Mouse (Mus musculus) 416B (cell line): ENCODE measurements around the gene Milr1.
A peak's percentile ranks its signal among the peaks of the same experiment; 100 is the strongest.
"Not testable (repeated sequence)": the region's sequence is repeated elsewhere in the genome, so short reads cannot be mapped to it uniquely, and the experiment has no call there.

ENCODE experiments used
- DNase-seq: peaks from one replicate; pipeline ENCODE4 v3.0.0; 2011; ENCODE audit warnings: low read depth

The Milr1 gene

GRCm38 (mm10) chr11:106777395-106777794 lies 26.4 kb downstream of the Milr1 start:
- no peak for DNase-seq

GRCm38 (mm10) chr11:106778132-106778531 lies 27.1 kb downstream of the Milr1 start:
- no peak for DNase-seq

- no peak for DNase-seq
Observed at GRCm38 (mm10) chr11:106778589-106779387, 27.8 kb downstream of the Milr1 start.

GRCm38 (mm10) chr11:106779388-106780088 lies 28.5 kb downstream of the Milr1 start, which contains the start of gene Polg2:
Gene Polg2, minus strand, starts transcription at chr11:106779537.
- DNase-seq, result peak; percentile 94

- no peak for DNase-seq
Observed at GRCm38 (mm10) chr11:106780089-106780425, 29.0 kb downstream of the Milr1 start.

- no peak for DNase-seq
Observed at GRCm38 (mm10) chr11:106780590-106781220, 29.7 kb downstream of the Milr1 start.

GRCm38 (mm10) chr11:106782271-106782670 lies 31.2 kb downstream of the Milr1 start:
- DNase-seq, result not testable (repeated sequence)

GRCm38 (mm10) chr11:106782841-106783764 lies 32.1 kb downstream of the Milr1 start:
- no peak for DNase-seq

- DNase-seq, result no peak
Observed at GRCm38 (mm10) chr11:106784476-106784875, 33.5 kb downstream of the Milr1 start.

- no peak for DNase-seq
Observed at GRCm38 (mm10) chr11:106785043-106785442, 34.0 kb downstream of the Milr1 start.

- peak; percentile 90 for DNase-seq
Observed at GRCm38 (mm10) chr11:106787131-106788025, 36.4 kb downstream of the Milr1 start.

- DNase-seq, result peak; percentile 97
Observed at GRCm38 (mm10) chr11:106788026-106788774, 37.2 kb downstream of the Milr1 start.

- peak; percentile 99 for DNase-seq
Observed at GRCm38 (mm10) chr11:106788775-106789459, 37.9 kb downstream of the Milr1 start, which contains the start of the genes Ddx5 and Cep95. Gene Ddx5, minus strand, starts transcription at chr11:106789185. Gene Cep95, plus strand, starts transcription at chr11:106789252.

- DNase-seq, result peak; percentile 69
Observed at GRCm38 (mm10) chr11:106789649-106790048, 38.6 kb downstream of the Milr1 start.

- DNase-seq, result peak; percentile 62
Observed at GRCm38 (mm10) chr11:106793846-106794245, 42.8 kb downstream of the Milr1 start.

GRCm38 (mm10) chr11:106795679-106796078 lies 44.7 kb downstream of the Milr1 start:
- DNase-seq, result no peak

- DNase-seq, result no peak
Observed at GRCm38 (mm10) chr11:106802069-106802627, 51.1 kb downstream of the Milr1 start.

- DNase-seq, result not testable (repeated sequence)
Observed at GRCm38 (mm10) chr11:106807442-106807841, 56.4 kb downstream of the Milr1 start.
